Mouse (Mus musculus): ENCODE measurements at regions not wholly inside any gene's neighbourhood (a gene's known extent, or its start where the extent isn't known, plus 50 kb on each side); places are given as distances from the start of the nearest gene placed in this dataset.

GRCm38 (mm10) chr2:55687345-55687744 lies 251.6 kb downstream of the Kcnj3 start:
- WGBS = 90% methylated on average over 4 of the region's 4 CpGs

GRCm38 (mm10) chr2:55692902-55693870 lies 257.4 kb downstream of the Kcnj3 start:
- H3K4me2 ChIP-seq = no peak overlapping the region
- peak; percentile 91 for ATAC-seq (ENCODE audit: low read depth)

More at GRCm38 (mm10) chr2:55687345-55687744, 251.6 kb downstream of the Kcnj3 start:
- H3K4me3 ChIP-seq = no peak overlapping the region
- no peak for ATAC-seq (ENCODE audit: low read depth)
- no peaks in the 10 kb centered on the region for H3K4me1 ChIP-seq (replicated peaks)
- no peak overlapping the region for H3K27ac ChIP-seq (replicated peaks)
- no peak overlapping the region for H3K9ac ChIP-seq
- no peaks in the 10 kb centered on the region for H3K36me3 ChIP-seq
- no peaks in the 10 kb centered on the region for H3K9me3 ChIP-seq
- H3K4me2 ChIP-seq = no peak overlapping the region
- H3K27me3 ChIP-seq = no peaks in the 10 kb centered on the region

GRCm38 (mm10) chr2:55699705-55700104 lies 263.9 kb downstream of the Kcnj3 start:
- no peaks in the 10 kb centered on the region for H3K27me3 ChIP-seq
- H3K4me2 ChIP-seq = no peak overlapping the region
- H3K9ac ChIP-seq = no peak overlapping the region
- no peak for ATAC-seq (ENCODE audit: low read depth)
- H3K4me3 ChIP-seq = no peak overlapping the region
- H3K27ac ChIP-seq (replicated peaks) = no peak overlapping the region
- no peaks in the 10 kb centered on the region for H3K4me1 ChIP-seq (replicated peaks)
- WGBS = 96% methylated on average over 1 of the region's 1 CpGs
- no peaks in the 10 kb centered on the region for H3K9me3 ChIP-seq
- H3K36me3 ChIP-seq = no peaks in the 10 kb centered on the region

More at GRCm38 (mm10) chr2:55692902-55693870, 257.4 kb downstream of the Kcnj3 start:
- Histone ChIP-seq H3K9me3 (no peaks in the 10 kb centered on the region), H3K9ac (no peak overlapping the region), H3K36me3 (no peaks in the 10 kb centered on the region), H3K27me3 (no peaks in the 10 kb centered on the region), H3K27ac (replicated peaks) (no peak overlapping the region; the same call in 1 of the 2 replicates), H3K4me3 (no peak overlapping the region), H3K4me1 (replicated peaks) (peaks cover 6% of the 10 kb centered on the region)
- 36% methylated on average over 2 of the region's 2 CpGs for WGBS

All from neural tube, embryonic 13.5 days (tissue).